Mouse (Mus musculus): ENCODE measurements around the gene Klhdc10. TPM values are rescaled to one million over a fixed set of nuclear protein-coding genes. Genes with fewer than 3 reads are reported as not detected.
A peak's percentile ranks its signal among the peaks of the same experiment; 100 is the strongest.
"Not testable (repeated sequence)": the region's sequence is repeated elsewhere in the genome, so short reads cannot be mapped to it uniquely, and the experiment has no call there.

The Klhdc10 gene
- polyA plus RNA-seq, 1 experiment from 2014 or later = 43.7 TPM

DNA sequence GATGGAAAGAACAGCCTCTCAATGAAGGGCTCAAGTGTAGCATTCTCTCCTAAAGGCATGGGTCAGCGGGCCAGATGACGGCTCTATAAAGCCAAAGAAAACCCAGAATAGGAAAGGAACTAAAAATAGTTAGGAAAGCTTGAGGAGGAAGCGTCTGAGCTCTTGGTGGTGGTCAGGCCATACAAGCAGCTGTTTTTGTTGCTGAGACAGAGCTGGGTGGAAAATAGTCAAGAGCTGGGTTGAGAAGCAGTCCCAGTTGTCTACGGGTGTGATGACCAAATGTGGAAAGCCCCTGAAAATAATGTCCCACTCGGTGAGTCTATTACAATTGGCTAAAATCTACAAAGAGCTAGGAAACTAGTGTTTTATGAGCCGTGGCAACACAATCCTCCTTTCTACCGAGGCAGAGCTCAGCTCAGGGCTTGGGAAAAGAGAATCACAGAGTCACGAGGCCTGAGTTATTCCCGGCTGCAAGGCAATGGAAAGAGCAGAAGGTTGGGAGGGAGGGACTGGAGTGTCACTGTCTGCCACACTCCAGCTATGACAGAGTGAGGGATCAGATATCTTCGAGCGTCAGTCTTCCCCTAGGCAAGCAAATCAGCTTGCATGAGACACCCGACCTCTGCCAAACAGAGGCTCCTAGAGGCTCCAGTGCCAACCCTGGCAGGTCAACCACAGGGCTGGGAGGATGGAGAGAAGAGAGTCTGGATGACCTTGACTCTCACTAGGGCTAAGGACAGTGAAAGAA, 41.7 kb upstream of the Klhdc10 start:
- Histone ChIP-seq H3K27ac (replicated peaks; ENCODE audit: low read depth, low read length) (peak overlapping the region; percentile 15; the same call in 1 of the 2 replicates), H3K36me3 (ENCODE audit: control insufficient read depth, insufficient read depth, low read length) (peaks cover 11% of the 10 kb centered on the region), H3K27me3 (replicated peaks; ENCODE audit: control insufficient read depth, insufficient read depth, low read length) (no peaks in the 10 kb centered on the region), H3K4me1 (ENCODE audit: control insufficient read depth, insufficient read depth, low read length) (no peaks in the 10 kb centered on the region), H3K9ac (ENCODE audit: low read depth, low read length) (no peak overlapping the region), H3K4me3 (ENCODE audit: low read depth, low read length) (no peak overlapping the region), H3K4me2 (ENCODE audit: low read depth, low read length) (no peak overlapping the region), H3K9me3 (ENCODE audit: control insufficient read depth, low read length) (no peaks in the 10 kb centered on the region)
- no peak for ATAC-seq (ENCODE audit: low read depth)
- WGBS = 66% methylated on average over 12 of the region's 12 CpGs
- DNase-seq (ENCODE audit: low spot score) = peak; percentile 5

DNA sequence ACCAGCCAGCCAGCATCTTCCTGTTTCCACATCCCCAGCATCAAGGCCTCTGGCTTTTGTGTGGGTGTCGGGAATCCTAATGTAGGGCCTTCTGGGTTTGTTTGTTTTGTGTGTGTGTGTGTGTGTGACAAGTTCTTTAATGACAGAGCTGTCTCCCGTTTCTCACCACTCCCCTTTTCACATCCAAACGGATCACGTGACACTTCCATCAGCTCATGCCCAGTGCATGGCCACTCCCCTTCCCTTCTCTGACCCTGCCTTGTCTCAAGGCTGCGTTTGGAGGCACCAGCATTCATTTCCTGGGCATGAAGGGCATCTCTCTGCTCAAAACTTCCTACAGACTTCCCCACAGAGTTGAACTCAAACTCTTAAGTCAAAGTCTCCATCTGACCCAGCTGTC, 37.9 kb upstream of the Klhdc10 start:
- Histone ChIP-seq H3K9me3 (ENCODE audit: control insufficient read depth, low read length) (no peaks in the 10 kb centered on the region), H3K4me3 (ENCODE audit: low read depth, low read length) (no peak overlapping the region), H3K4me2 (ENCODE audit: low read depth, low read length) (no peak overlapping the region), H3K4me1 (ENCODE audit: control insufficient read depth, insufficient read depth, low read length) (no peaks in the 10 kb centered on the region), H3K36me3 (ENCODE audit: control insufficient read depth, insufficient read depth, low read length) (peaks cover 46% of the 10 kb centered on the region), H3K27ac (replicated peaks; ENCODE audit: low read depth, low read length) (no peak overlapping the region), H3K9ac (ENCODE audit: low read depth, low read length) (no peak overlapping the region), H3K27me3 (replicated peaks; ENCODE audit: control insufficient read depth, insufficient read depth, low read length) (no peaks in the 10 kb centered on the region)
- ATAC-seq (ENCODE audit: low read depth) = no peak
- WGBS = 48% methylated on average over 5 of the region's 5 CpGs
- no peak for DNase-seq (ENCODE audit: low spot score)

DNA sequence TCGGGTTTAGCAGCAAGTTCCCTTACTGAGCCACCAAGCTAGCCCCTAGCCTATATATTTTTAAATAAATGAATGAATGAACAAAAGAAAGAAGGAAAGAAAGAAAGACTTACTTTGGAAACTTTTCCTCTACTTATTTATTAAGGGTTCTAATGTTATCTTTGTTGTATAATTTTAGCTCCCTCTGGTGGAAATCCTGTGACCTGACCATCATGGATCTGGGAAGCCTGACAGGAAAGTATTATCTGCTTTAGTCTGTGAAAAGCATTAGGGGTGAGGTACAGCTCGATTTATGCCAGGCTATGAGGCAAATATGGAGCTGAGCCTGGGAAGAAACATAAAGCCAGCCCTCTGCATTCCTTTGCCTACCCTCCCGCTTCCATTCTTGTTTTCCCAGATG, 32.4 kb upstream of the Klhdc10 start:
- Histone ChIP-seq H3K36me3 (ENCODE audit: control insufficient read depth, insufficient read depth, low read length) (peaks cover 95% of the 10 kb centered on the region), H3K4me3 (ENCODE audit: low read depth, low read length) (no peak overlapping the region), H3K4me1 (ENCODE audit: control insufficient read depth, insufficient read depth, low read length) (no peaks in the 10 kb centered on the region), H3K9me3 (ENCODE audit: control insufficient read depth, low read length) (no peaks in the 10 kb centered on the region), H3K9ac (ENCODE audit: low read depth, low read length) (no peak overlapping the region), H3K27ac (replicated peaks; ENCODE audit: low read depth, low read length) (no peak overlapping the region), H3K27me3 (replicated peaks; ENCODE audit: control insufficient read depth, insufficient read depth, low read length) (no peaks in the 10 kb centered on the region), H3K4me2 (ENCODE audit: low read depth, low read length) (no peak overlapping the region)
- ATAC-seq (ENCODE audit: low read depth) (no peak), DNase-seq (ENCODE audit: low spot score) (no peak)
- WGBS = 77% methylated on average over 3 of the region's 3 CpGs

DNA sequence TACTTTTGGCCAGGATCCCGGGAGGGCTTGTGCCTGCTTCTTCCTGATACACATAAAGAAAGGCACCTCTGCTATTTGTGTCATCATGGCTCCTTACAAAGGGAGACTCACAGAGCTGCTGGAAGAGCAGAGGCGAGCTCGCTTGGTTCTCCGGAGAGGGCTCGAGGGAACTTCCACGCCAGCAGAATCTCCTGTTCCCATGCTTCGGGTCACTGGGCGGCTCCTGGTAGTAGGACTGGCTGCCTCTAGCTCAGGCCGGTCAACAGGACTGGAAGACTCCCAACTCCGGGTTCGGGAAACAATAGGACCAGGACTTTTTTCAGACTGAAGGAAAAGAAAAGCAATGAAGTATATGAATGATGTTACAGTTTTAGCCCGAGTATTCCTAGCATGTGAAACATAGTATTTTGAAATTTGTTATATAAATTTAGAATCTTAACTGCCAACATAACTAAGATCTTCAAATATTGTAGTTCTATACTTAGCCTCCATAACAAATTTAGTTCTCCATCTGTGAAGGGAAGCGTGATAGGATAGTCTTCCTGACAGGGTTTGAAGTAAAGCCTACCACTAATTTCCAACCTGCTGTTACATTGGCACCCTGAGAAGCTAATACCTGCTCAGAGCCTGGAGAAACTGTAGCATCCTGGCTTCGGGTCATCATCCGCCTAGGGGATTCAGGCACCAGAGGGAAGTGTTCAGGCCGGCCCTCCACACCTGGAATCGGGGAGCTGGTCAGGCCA, 28.9 kb upstream of the Klhdc10 start:
- Histone ChIP-seq H3K4me2 (ENCODE audit: low read depth, low read length) (no peak overlapping the region), H3K27ac (replicated peaks; ENCODE audit: low read depth, low read length) (no peak overlapping the region), H3K9ac (ENCODE audit: low read depth, low read length) (no peak overlapping the region), H3K9me3 (ENCODE audit: control insufficient read depth, low read length) (no peaks in the 10 kb centered on the region), H3K36me3 (ENCODE audit: control insufficient read depth, insufficient read depth, low read length) (peaks cover 97% of the 10 kb centered on the region), H3K27me3 (replicated peaks; ENCODE audit: control insufficient read depth, insufficient read depth, low read length) (no peaks in the 10 kb centered on the region), H3K4me3 (ENCODE audit: low read depth, low read length) (no peak overlapping the region), H3K4me1 (ENCODE audit: control insufficient read depth, insufficient read depth, low read length) (no peaks in the 10 kb centered on the region)
- no peak for DNase-seq (ENCODE audit: low spot score)
- 92% methylated on average over 17 of the region's 17 CpGs for WGBS
- no peak for ATAC-seq (ENCODE audit: low read depth)

DNA sequence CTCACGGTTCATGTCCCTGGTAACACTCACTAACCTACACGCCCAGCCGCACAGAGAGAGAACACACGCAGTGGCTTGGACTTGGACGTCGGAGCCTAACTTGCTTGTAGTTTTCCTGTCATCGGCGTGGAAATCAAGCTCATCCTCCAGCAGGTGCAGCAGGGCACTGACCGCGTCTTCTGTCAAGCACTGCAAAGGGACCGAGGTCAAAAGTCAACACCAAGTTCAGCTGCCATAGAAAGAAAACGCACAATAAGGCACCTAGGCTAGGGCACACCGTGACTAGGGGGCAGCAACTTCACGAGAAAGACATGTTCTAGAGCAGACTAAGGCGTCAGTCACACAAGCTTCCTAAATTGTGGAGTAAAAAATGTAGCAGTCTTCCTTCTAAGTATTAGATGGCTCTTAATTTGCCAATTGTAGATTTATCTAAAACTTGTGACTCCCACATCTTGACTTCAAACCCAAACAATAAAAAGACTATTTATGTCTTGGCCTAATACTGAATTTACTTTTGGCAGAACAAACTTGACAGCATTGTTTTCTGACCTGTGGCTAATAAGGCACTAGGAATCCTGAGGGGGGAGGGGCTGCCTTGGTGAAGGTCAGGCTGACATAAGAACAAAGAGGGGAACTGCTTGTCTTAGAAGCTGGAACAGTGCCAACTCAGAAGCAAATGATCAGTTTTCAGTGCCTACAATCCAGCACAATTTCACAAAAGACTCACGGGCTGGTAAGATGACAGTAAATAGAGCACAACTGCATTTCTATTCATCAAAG, 26.7 kb upstream of the Klhdc10 start:
- no peaks in the 10 kb centered on the region for H3K27me3 ChIP-seq (replicated peaks; ENCODE audit: control insufficient read depth, insufficient read depth, low read length)
- H3K27ac ChIP-seq (replicated peaks; ENCODE audit: low read depth, low read length) = no peak overlapping the region
- H3K4me1 ChIP-seq (ENCODE audit: control insufficient read depth, insufficient read depth, low read length) = no peaks in the 10 kb centered on the region
- no peak overlapping the region for H3K4me2 ChIP-seq (ENCODE audit: low read depth, low read length)
- 86% methylated on average over 16 of the region's 16 CpGs for WGBS
- H3K9me3 ChIP-seq (ENCODE audit: control insufficient read depth, low read length) = no peaks in the 10 kb centered on the region
- no peak overlapping the region for H3K9ac ChIP-seq (ENCODE audit: low read depth, low read length)
- no peak for ATAC-seq (ENCODE audit: low read depth)
- peaks cover 96% of the 10 kb centered on the region for H3K36me3 ChIP-seq (ENCODE audit: control insufficient read depth, insufficient read depth, low read length)
- H3K4me3 ChIP-seq (ENCODE audit: low read depth, low read length) = no peak overlapping the region
- peak; percentile 66 for DNase-seq (ENCODE audit: low spot score)

DNA sequence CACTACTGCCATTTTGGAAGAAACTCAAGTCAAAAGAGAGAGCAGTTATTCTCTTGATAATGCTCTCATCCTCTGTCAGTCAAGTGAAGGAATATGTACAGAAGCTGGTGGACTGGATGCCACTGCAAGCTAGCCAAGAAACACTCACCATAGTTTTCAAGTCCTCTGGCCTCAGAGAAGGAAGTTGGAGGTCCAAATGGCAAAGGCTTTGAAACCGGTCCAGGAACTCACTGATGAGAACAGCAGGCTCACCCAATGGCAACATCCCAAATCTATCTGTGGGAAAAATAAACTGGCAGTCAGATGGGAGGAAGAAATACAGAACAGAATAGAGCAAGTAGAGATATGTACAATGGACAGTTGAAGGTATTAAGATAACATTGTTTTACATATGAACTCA, 25.9 kb upstream of the Klhdc10 start:
- Histone ChIP-seq H3K9ac (ENCODE audit: low read depth, low read length) (no peak overlapping the region), H3K4me1 (ENCODE audit: control insufficient read depth, insufficient read depth, low read length) (no peaks in the 10 kb centered on the region), H3K27ac (replicated peaks; ENCODE audit: low read depth, low read length) (no peak overlapping the region), H3K36me3 (ENCODE audit: control insufficient read depth, insufficient read depth, low read length) (peaks cover 96% of the 10 kb centered on the region), H3K9me3 (ENCODE audit: control insufficient read depth, low read length) (no peaks in the 10 kb centered on the region), H3K4me2 (ENCODE audit: low read depth, low read length) (no peak overlapping the region), H3K4me3 (ENCODE audit: low read depth, low read length) (no peak overlapping the region), H3K27me3 (replicated peaks; ENCODE audit: control insufficient read depth, insufficient read depth, low read length) (no peaks in the 10 kb centered on the region)
- ATAC-seq (ENCODE audit: low read depth) = no peak
- DNase-seq (ENCODE audit: low spot score) = peak; percentile 12
- WGBS = 84% methylated on average over 1 of the region's 1 CpGs

DNA sequence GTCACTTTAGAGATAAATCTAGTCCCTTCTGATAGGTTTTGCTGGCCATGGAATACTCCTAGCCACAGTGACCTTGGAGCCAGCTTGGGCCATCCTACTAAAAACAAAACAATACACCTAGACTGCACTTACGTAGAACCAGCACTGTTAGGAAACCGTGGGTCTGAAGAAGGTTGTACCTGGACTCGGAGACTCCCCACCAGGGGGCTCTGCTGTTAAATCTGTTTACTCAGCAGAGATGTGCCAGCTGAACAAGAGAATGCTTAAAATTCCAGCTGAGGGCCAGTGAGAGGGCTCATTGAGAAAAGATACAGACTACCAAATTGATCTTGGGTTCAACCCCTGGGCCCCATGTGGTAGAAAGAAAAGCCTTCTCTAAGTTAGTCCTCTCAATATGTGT, 20.6 kb upstream of the Klhdc10 start:
- H3K27ac ChIP-seq (replicated peaks; ENCODE audit: low read depth, low read length) = no peak overlapping the region
- ATAC-seq (ENCODE audit: low read depth) (no peak), DNase-seq (ENCODE audit: low spot score) (peak; percentile 48)
- H3K4me2 ChIP-seq (ENCODE audit: low read depth, low read length) = no peak overlapping the region
- H3K27me3 ChIP-seq (replicated peaks; ENCODE audit: control insufficient read depth, insufficient read depth, low read length) = no peaks in the 10 kb centered on the region
- H3K9me3 ChIP-seq (ENCODE audit: control insufficient read depth, low read length) = no peaks in the 10 kb centered on the region
- WGBS = 66% methylated on average over 3 of the region's 3 CpGs
- no peak overlapping the region for H3K4me3 ChIP-seq (ENCODE audit: low read depth, low read length)
- H3K36me3 ChIP-seq (ENCODE audit: control insufficient read depth, insufficient read depth, low read length) = peaks cover 92% of the 10 kb centered on the region
- H3K9ac ChIP-seq (ENCODE audit: low read depth, low read length) = no peak overlapping the region
- no peaks in the 10 kb centered on the region for H3K4me1 ChIP-seq (ENCODE audit: control insufficient read depth, insufficient read depth, low read length)

DNA sequence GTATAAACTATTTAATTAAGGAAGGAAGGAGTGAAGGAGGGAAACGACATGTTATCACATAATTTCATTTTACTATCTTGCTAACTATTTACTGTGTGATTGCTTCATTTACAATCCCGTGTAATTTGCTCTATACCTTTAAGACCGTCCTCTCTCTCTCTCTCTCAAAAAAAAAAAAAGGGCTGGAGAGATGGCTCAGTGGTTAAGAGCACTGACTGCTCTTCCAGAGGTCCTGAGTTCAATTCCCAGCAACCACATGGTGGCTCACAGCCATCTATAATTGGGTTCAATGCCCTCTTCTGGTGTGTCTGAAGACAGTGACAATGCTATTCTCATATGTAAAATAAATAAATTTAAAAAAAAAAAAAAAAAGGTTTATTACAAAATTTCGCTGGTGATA, 11.4 kb upstream of the Klhdc10 start:
- Histone ChIP-seq H3K36me3 (ENCODE audit: control insufficient read depth, insufficient read depth, low read length) (peaks cover 20% of the 10 kb centered on the region), H3K4me3 (ENCODE audit: low read depth, low read length) (peak overlapping the region; percentile 66), H3K4me2 (ENCODE audit: low read depth, low read length) (peak overlapping the region; percentile 49), H3K9ac (ENCODE audit: low read depth, low read length) (peak overlapping the region; percentile 80)
- not testable (repeated sequence) for H3K4me1 ChIP-seq (ENCODE audit: control insufficient read depth, insufficient read depth, low read length); H3K9me3 ChIP-seq (ENCODE audit: control insufficient read depth, low read length); ATAC-seq (ENCODE audit: low read depth); H3K27me3 ChIP-seq (replicated peaks; ENCODE audit: control insufficient read depth, insufficient read depth, low read length); DNase-seq (ENCODE audit: low spot score); H3K27ac ChIP-seq (replicated peaks; ENCODE audit: low read depth, low read length)
- WGBS = 30% methylated on average over 4 of the region's 4 CpGs

Data from embryonic facial prominence, embryonic 14.5 days (tissue).